Mouse (Mus musculus): ENCODE data around the gene Sgpp2. TPM values are rescaled to one million over a fixed set of nuclear protein-coding genes. Genes with fewer than 3 reads are reported as not detected.

Sgpp2 gene
- polyA plus RNA-seq, 1 experiment from 2014 or later: 4.3 TPM

- no peaks in the 10 kb centered on the region for H3K27me3 ChIP-seq
- H3K9ac ChIP-seq: no peak overlapping the region
- 77% methylated on average over 8 of the region's 8 CpGs for WGBS
- H3K27ac ChIP-seq: no peak overlapping the region
- no peak for ATAC-seq (ENCODE audit: insufficient number of reproducible peaks, insufficient read depth, low FRiP score, low TSS enrichment, low read depth)
- no peaks in the 10 kb centered on the region for H3K9me3 ChIP-seq
- H3K36me3 ChIP-seq: peaks cover 70% of the 10 kb centered on the region
- peaks cover 15% of the 10 kb centered on the region for H3K4me1 ChIP-seq
- H3K4me3 ChIP-seq: no peak overlapping the region
- H3K4me2 ChIP-seq: no peak overlapping the region
Observed at GRCm38 (mm10) chr1:78453886-78454285, 143.7 kb downstream of the Sgpp2 start.

DNA sequence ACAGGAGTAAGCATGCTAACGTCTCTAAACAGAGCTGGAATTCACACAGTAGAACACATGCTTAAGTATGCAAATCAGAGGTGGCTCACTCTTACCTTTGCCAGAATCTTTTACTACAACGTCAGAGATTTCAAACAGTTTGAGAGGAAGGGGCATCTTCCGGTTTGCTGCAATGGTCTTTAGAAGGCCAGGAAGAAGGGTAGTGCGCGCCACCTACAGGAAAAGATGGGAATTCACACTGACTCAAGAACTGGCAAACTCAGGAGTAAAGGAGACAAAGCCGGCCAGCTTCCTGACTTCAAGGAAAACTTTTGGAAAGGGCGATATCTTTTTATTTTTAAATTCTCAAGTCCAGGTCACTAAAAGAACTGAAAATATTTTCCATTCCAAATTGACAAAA lies 144.5 kb downstream of the Sgpp2 start:
- Histone ChIP-seq H3K27ac (no peak overlapping the region), H3K4me2 (no peak overlapping the region), H3K9ac (no peak overlapping the region), H3K4me1 (peaks cover 14% of the 10 kb centered on the region), H3K27me3 (no peaks in the 10 kb centered on the region), H3K36me3 (peaks cover 78% of the 10 kb centered on the region), H3K4me3 (no peak overlapping the region), H3K9me3 (no peaks in the 10 kb centered on the region)
- ATAC-seq (ENCODE audit: insufficient number of reproducible peaks, insufficient read depth, low FRiP score, low TSS enrichment, low read depth): no peak
- 23% methylated on average over 7 of the region's 7 CpGs for WGBS

Other genes starting within 250 kb of the Sgpp2 start
- 79.9 and 82.3 TPM in 2 replicates for gene Pax3, start 113.2 kb upstream of the Sgpp2 start, polyA plus RNA-seq (2015; fragmentation: Nextera tagmentation; extraction: Ambion mirVana)
- gene Farsb, start 178.6 kb downstream of the Sgpp2 start, polyA plus RNA-seq (2015; fragmentation: Nextera tagmentation; extraction: Ambion mirVana): 140 and 142 TPM in 2 replicates
- gene Mogat1, start 200.6 kb downstream of the Sgpp2 start, polyA plus RNA-seq (2015; fragmentation: Nextera tagmentation; extraction: Ambion mirVana): 0.44 and 0.65 TPM in 2 replicates
- 0.84 and 1.3 TPM in 2 replicates for gene BC035947, start 201.8 kb downstream of the Sgpp2 start, polyA plus RNA-seq (2015; fragmentation: Nextera tagmentation; extraction: Ambion mirVana)